Mouse (Mus musculus) forebrain, postnatal 0 days (tissue): ENCODE data around the gene Cabin1. TPM values are rescaled to one million over a fixed set of nuclear protein-coding genes. Genes with fewer than 3 reads are reported as not detected.

Experiments used
- ATAC-seq: fragments of 200-750 bp; cut with Nextera tagmentation; 2 replicates; pipeline ENCODE4 v1.8.0; 2017; ENCODE audit warnings: mild to moderate bottlenecking, moderate library complexity
- DNase-seq: peaks from one replicate; pipeline ENCODE4 v3.0.0-alpha.2; 2015
- H3K27ac ChIP-seq: fragments of 300-500 bp; sonication (generic); 2 replicates; pipeline ENCODE4 v1.5.1; 2014; ENCODE audit warnings: low read depth, mild to moderate bottlenecking, antibody characterized with exemption, low read length, moderate library complexity, mixed read lengths
- H3K27me3 ChIP-seq: fragments of 300-500 bp; sonication (generic); 2 replicates; pipeline ENCODE4 v1.6.1; 2014; ENCODE audit warnings: mild to moderate bottlenecking, low read length, mixed read lengths; ENCODE audit not compliant: insufficient read depth
- H3K36me3 ChIP-seq: fragments of 300-500 bp; sonication (generic); 2 replicates; pipeline ENCODE4 v1.6.1; 2014; ENCODE audit warnings: mild to moderate bottlenecking, moderate library complexity; ENCODE audit not compliant: insufficient read depth
- H3K4me1 ChIP-seq: fragments of 300-500 bp; sonication (generic); 2 replicates; pipeline ENCODE4 v1.6.1; 2014; ENCODE audit warnings: antibody characterized with exemption; ENCODE audit not compliant: insufficient read depth
- H3K4me2 ChIP-seq: fragments of 300-500 bp; sonication (generic); 2 replicates; pipeline ENCODE4 v1.6.1; 2014; ENCODE audit warnings: low read depth, mild to moderate bottlenecking, moderate library complexity
- H3K4me3 ChIP-seq: fragments of 300-500 bp; sonication (generic); 2 replicates; pipeline ENCODE4 v1.5.1; 2014; ENCODE audit warnings: low read depth, low read length, mixed read lengths
- H3K9ac ChIP-seq: fragments of 300-500 bp; sonication (generic); 2 replicates; pipeline ENCODE4 v1.6.1; 2014; ENCODE audit warnings: mild to moderate bottlenecking
- H3K9me3 ChIP-seq: fragments of 300-500 bp; sonication (generic); 2 replicates; pipeline ENCODE4 v1.6.1; 2016; ENCODE audit warnings: low read length
- CTCF ChIP-seq: sonication (generic); IDR thresholded peaks from 2 replicates; pipeline ENCODE4 v1.5.1; 2016; ENCODE audit warnings: antibody characterized with exemption, control low read depth, low read depth
- WGBS: fragments of 180-500 bp; shearing (Covaris S2); extraction: QIAGEN DNeasy Blood & Tissue Kit; methylation state at CpG from one replicate; pipeline ENCODE4 v1.1.7; 2014; 5-methylcytosine and 5-hydroxymethylcytosine counted together
- polyA plus RNA-seq: library from polyadenylated mRNA; unstranded; fragments of >200 nt; fragmentation: Nextera tagmentation; extraction: Ambion mirVana; gene quantifications from 2 replicates; pipeline ENCODE4 v1.2.1, GENCODE M21; 2015
- total RNA-seq: library from RNA; depleted of rRNA; stranded (reverse); fragments of >200 nt; gene quantifications from 2 replicates; pipeline ENCODE4 v1.2.3, GENCODE M21; 2014

Gene Cabin1
- total and polyA plus RNA-seq, 2 experiments from 2014 or later = 28.0 to 85.5 TPM

- DNase-seq = no peak
Observed at GRCm38 (mm10) chr10:75676819-75677565, 87.1 kb downstream of the Cabin1 start.

GRCm38 (mm10) chr10:75676286-75676685, 87.9 kb downstream of the Cabin1 start:
- Histone ChIP-seq H3K9ac (no peak overlapping the region), H3K4me3 (no peak overlapping the region), H3K27ac (no peak overlapping the region), H3K36me3 (peaks cover 14% of the 10 kb centered on the region; the same call in 1 of the 2 replicates), H3K4me1 (peaks cover 5% of the 10 kb centered on the region; the same call in 1 of the 2 replicates), H3K9me3 (no peaks in the 10 kb centered on the region), H3K4me2 (no peak overlapping the region), H3K27me3 (no peaks in the 10 kb centered on the region)
- DNase-seq = no peak
- TF ChIP-seq CTCF = 0 out of 2 replicates have a peak, but pooled peaks have one; percentile 3
- 86% methylated on average over 2 of the region's 2 CpGs for WGBS
- no peak for ATAC-seq

More at GRCm38 (mm10) chr10:75676819-75677565, 87.1 kb downstream of the Cabin1 start:
- H3K4me2 ChIP-seq = no peak overlapping the region
- no peak for TF ChIP-seq CTCF
- no peaks in the 10 kb centered on the region for H3K27me3 ChIP-seq
- no peak for ATAC-seq
- H3K9ac ChIP-seq = no peak overlapping the region
- no peaks in the 10 kb centered on the region for H3K9me3 ChIP-seq
- no peak overlapping the region for H3K4me3 ChIP-seq
- H3K36me3 ChIP-seq = peaks cover 11% of the 10 kb centered on the region; the same call in 1 of the 2 replicates
- peaks cover 5% of the 10 kb centered on the region; the same call in 1 of the 2 replicates for H3K4me1 ChIP-seq
- 83% methylated on average over 7 of the region's 7 CpGs for WGBS
- H3K27ac ChIP-seq = no peak overlapping the region

GRCm38 (mm10) chr10:75675594-75675993, 88.5 kb downstream of the Cabin1 start:
- no peak overlapping the region for H3K9ac ChIP-seq
- H3K4me1 ChIP-seq = peaks cover 5% of the 10 kb centered on the region; the same call in 1 of the 2 replicates
- ATAC-seq (no peak), DNase-seq (no peak)
- H3K27me3 ChIP-seq = no peaks in the 10 kb centered on the region
- H3K36me3 ChIP-seq = peaks cover 20% of the 10 kb centered on the region; the same call in 1 of the 2 replicates
- no peak overlapping the region for H3K4me2 ChIP-seq
- H3K9me3 ChIP-seq = no peaks in the 10 kb centered on the region
- 81% methylated on average over 8 of the region's 8 CpGs for WGBS
- H3K4me3 ChIP-seq = no peak overlapping the region
- TF ChIP-seq CTCF = no peak
- H3K27ac ChIP-seq = no peak overlapping the region

GRCm38 (mm10) chr10:75669936-75670335, 94.2 kb downstream of the Cabin1 start:
- peaks cover 17% of the 10 kb centered on the region for H3K36me3 ChIP-seq
- no peaks in the 10 kb centered on the region for H3K9me3 ChIP-seq
- WGBS = 100% methylated on average over 1 of the region's 1 CpGs
- ATAC-seq (no peak), DNase-seq (no peak)
- H3K4me2 ChIP-seq = no peak overlapping the region
- H3K4me3 ChIP-seq = no peak overlapping the region
- no peak overlapping the region for H3K27ac ChIP-seq
- no peaks in the 10 kb centered on the region for H3K27me3 ChIP-seq
- no peak for TF ChIP-seq CTCF
- peaks cover 15% of the 10 kb centered on the region for H3K4me1 ChIP-seq
- no peak overlapping the region for H3K9ac ChIP-seq

GRCm38 (mm10) chr10:75667911-75668270, 96.2 kb downstream of the Cabin1 start:
- Histone ChIP-seq H3K9me3 (no peaks in the 10 kb centered on the region), H3K27ac (peak overlapping the region; percentile 75), H3K4me2 (peak overlapping the region; percentile 97), H3K4me3 (peak overlapping the region; percentile 45), H3K36me3 (peaks cover 17% of the 10 kb centered on the region), H3K4me1 (peaks cover 15% of the 10 kb centered on the region), H3K27me3 (no peaks in the 10 kb centered on the region), H3K9ac (peak overlapping the region; percentile 64)
- no peak for TF ChIP-seq CTCF
- ATAC-seq (peak; percentile 26), DNase-seq (no peak)
- 2% methylated on average over 23 of the region's 23 CpGs for WGBS

- Histone ChIP-seq H3K27me3 (no peaks in the 10 kb centered on the region), H3K4me1 (peaks cover 15% of the 10 kb centered on the region), H3K4me2 (peak overlapping the region; percentile 97), H3K9ac (peak overlapping the region; percentile 64), H3K27ac (peak overlapping the region; percentile 75), H3K4me3 (peak overlapping the region; percentile 45), H3K9me3 (no peaks in the 10 kb centered on the region), H3K36me3 (peaks cover 17% of the 10 kb centered on the region)
- peak; percentile 84 for DNase-seq
- ATAC-seq = peak; percentile 76
- 3% methylated on average over 63 of the region's 63 CpGs for WGBS
- TF ChIP-seq CTCF = no peak
Observed at GRCm38 (mm10) chr10:75667115-75667910, 96.8 kb downstream of the Cabin1 start.
